Mouse (Mus musculus): ENCODE measurements around the gene Cntln.

- TF ChIP-seq POLR2A (IDR thresholded peaks at IDR 0.05; ENCODE audit: insufficient read depth, low read depth, low read length): no peak
- TF ChIP-seq CTCF (IDR thresholded peaks at IDR 0.05; ENCODE audit: insufficient read depth, low read depth, low read length): no peak
These were observed 44.6 kb upstream of the Cntln start for GRCm38 (mm10) chr4:84839466-84839865.
